Mouse (Mus musculus): ENCODE results near the gene Tmem169. TPM values are rescaled to one million over a fixed set of nuclear protein-coding genes. Genes with fewer than 3 reads are reported as not detected.

Gene Tmem169
- total RNA-seq, 2 experiments from 2014 or later = not detected

- intact Hi-C loops (cut with DNase I) = loop anchor here (5.0 kb wide), 1 partner anchor 40 kb away; no protein-coding TSS in a partner anchor
- DNase-seq = no peak
Observed at GRCm38 (mm10) chr1:72282604-72283003, 1.6 kb upstream of the Tmem169 start.

GRCm38 (mm10) chr1:72284539-72284938 lies 370 bp downstream of the Tmem169 start:
- DNase-seq = no peak
- intact Hi-C loops (cut with DNase I) = loop anchor here (5.0 kb wide), 1 partner anchor 42 kb away; no protein-coding TSS in a partner anchor

- intact Hi-C loops (cut with DNase I) = no loop called here
Observed at GRCm38 (mm10) chr1:72286904-72287303, 2.7 kb downstream of the Tmem169 start.

GRCm38 (mm10) chr1:72287893-72288292 lies 3.7 kb downstream of the Tmem169 start:
- intact Hi-C loops (cut with DNase I) = no loop called here
- no peak for DNase-seq

More at GRCm38 (mm10) chr1:72286904-72287303, 2.7 kb downstream of the Tmem169 start:
- no peak for DNase-seq

GRCm38 (mm10) chr1:72288527-72289150 lies 4.5 kb downstream of the Tmem169 start:
- DNase-seq = no peak
- intact Hi-C loops (cut with DNase I) = no loop called here

GRCm38 (mm10) chr1:72290896-72291295 lies 6.7 kb downstream of the Tmem169 start:
- no peak for DNase-seq
- intact Hi-C loops (cut with DNase I) = no loop called here

GRCm38 (mm10) chr1:72291421-72291820 lies 7.3 kb downstream of the Tmem169 start:
- no peak for DNase-seq
- intact Hi-C loops (cut with DNase I) = no loop called here

GRCm38 (mm10) chr1:72291925-72292324 lies 7.8 kb downstream of the Tmem169 start:
- no peak for DNase-seq
- intact Hi-C loops (cut with DNase I) = no loop called here

GRCm38 (mm10) chr1:72293869-72294663 lies 9.9 kb downstream of the Tmem169 start:
- no peak for DNase-seq
- intact Hi-C loops (cut with DNase I) = no loop called here

GRCm38 (mm10) chr1:72295746-72296145 lies 11.6 kb downstream of the Tmem169 start:
- intact Hi-C loops (cut with DNase I) = no loop called here
- DNase-seq = no peak

- DNase-seq = no peak
Observed at GRCm38 (mm10) chr1:72301845-72302244, 17.7 kb downstream of the Tmem169 start.

GRCm38 (mm10) chr1:72306241-72306640 lies 22.1 kb downstream of the Tmem169 start:
- intact Hi-C loops (cut with DNase I) = loop anchor here (10.0 kb wide), 1 partner anchor 71 kb away; no protein-coding TSS in a partner anchor

More at GRCm38 (mm10) chr1:72301845-72302244, 17.7 kb downstream of the Tmem169 start:
- intact Hi-C loops (cut with DNase I) = loop anchor here (10.0 kb wide), 1 partner anchor 67 kb away; no protein-coding TSS in a partner anchor

GRCm38 (mm10) chr1:72306679-72307181 lies 22.6 kb downstream of the Tmem169 start:
- peak; percentile 12 to 37 for DNase-seq
- intact Hi-C loops (cut with DNase I) = loop anchor here (10.0 kb wide), 1 partner anchor 72 kb away; no protein-coding TSS in a partner anchor

More at GRCm38 (mm10) chr1:72306241-72306640, 22.1 kb downstream of the Tmem169 start:
- no peak for DNase-seq

- peak; percentile 85 to 90 for DNase-seq
- intact Hi-C loops (cut with DNase I) = loop anchor here (10.0 kb wide), 1 partner anchor 73 kb away; no protein-coding TSS in a partner anchor
Observed at GRCm38 (mm10) chr1:72307317-72307798, 23.2 kb downstream of the Tmem169 start, which contains the start of gene Xrcc5. TSS of gene Xrcc5 (plus strand) at chr1:72307421.

GRCm38 (mm10) chr1:72308919-72309318 lies 24.8 kb downstream of the Tmem169 start:
- intact Hi-C loops (cut with DNase I) = loop anchor here (10.0 kb wide), 1 partner anchor 74 kb away; no protein-coding TSS in a partner anchor
- no peak for DNase-seq

- intact Hi-C loops (cut with DNase I) = loop anchor here (10.0 kb wide), 2 partner anchors 75 to 405 kb away; partner anchors contain the start of gene Rpl37a
- no peak for DNase-seq
Observed at GRCm38 (mm10) chr1:72309744-72310424, 25.7 kb downstream of the Tmem169 start.

GRCm38 (mm10) chr1:72312701-72313398 lies 28.7 kb downstream of the Tmem169 start:
- intact Hi-C loops (cut with DNase I) = loop anchor here (2.0 to 10.0 kb wide), 2 partner anchors 402 to 542 kb away; partner anchors contain the start of gene Rpl37a

GRCm38 (mm10) chr1:72313399-72314039 lies 29.4 kb downstream of the Tmem169 start:
- DNase-seq = no peak
- intact Hi-C loops (cut with DNase I) = loop anchor here (2.0 to 10.0 kb wide), 2 partner anchors 401 to 541 kb away; partner anchors contain the start of gene Rpl37a

More at GRCm38 (mm10) chr1:72312701-72313398, 28.7 kb downstream of the Tmem169 start:
- no peak for DNase-seq

All from heart, postnatal 14 days (tissue).